Mouse (Mus musculus) liver, embryonic 13.5 days (tissue): ENCODE results near the gene Cd1d1. TPM values are rescaled to one million over a fixed set of nuclear protein-coding genes. Genes with fewer than 3 reads are reported as not detected.
A peak's percentile ranks its signal among the peaks of the same experiment; 100 is the strongest.
"Not testable (repeated sequence)": the region's sequence is repeated elsewhere in the genome, so short reads cannot be mapped to it uniquely, and the experiment has no call there.

Experiments used
- ATAC-seq: fragments of 200-750 bp; cut with Nextera tagmentation; 2 replicates; pipeline ENCODE4 v1.8.0; 2017; ENCODE audit warnings: low read depth, mild to moderate bottlenecking, moderate number of reproducible peaks, moderate library complexity
- DNase-seq: peaks from one replicate; pipeline ENCODE4 v3.0.0; 2022
- H3K27ac ChIP-seq: fragments of 300-500 bp; sonication (generic); 2 replicates; pipeline ENCODE4 v1.5.1; 2015; ENCODE audit warnings: moderate library complexity, mild to moderate bottlenecking, inconsistent platforms
- H3K27me3 ChIP-seq: fragments of 300-500 bp; sonication (generic); 2 replicates; pipeline ENCODE4 v1.6.1; 2015; ENCODE audit warnings: mild to moderate bottlenecking, inconsistent platforms
- H3K36me3 ChIP-seq: fragments of 300-500 bp; sonication (generic); 2 replicates; pipeline ENCODE4 v1.6.1; 2015; ENCODE audit warnings: mild to moderate bottlenecking, inconsistent platforms
- H3K4me1 ChIP-seq: fragments of 300-500 bp; sonication (generic); replicated peaks from 2 replicates; pipeline ENCODE4 v1.6.1; 2015; ENCODE audit warnings: inconsistent platforms
- H3K4me2 ChIP-seq: fragments of 300-500 bp; sonication (generic); 2 replicates; pipeline ENCODE4 v1.6.1; 2015; ENCODE audit warnings: inconsistent platforms, mild to moderate bottlenecking, moderate library complexity
- H3K4me3 ChIP-seq: fragments of 300-500 bp; sonication (generic); replicated peaks from 2 replicates; pipeline ENCODE4 v1.5.1; 2015; ENCODE audit warnings: mild to moderate bottlenecking, inconsistent platforms
- H3K9ac ChIP-seq: fragments of 300-500 bp; sonication (generic); 2 replicates; pipeline ENCODE4 v1.6.1; 2015; ENCODE audit warnings: mild to moderate bottlenecking, inconsistent platforms
- H3K9me3 ChIP-seq: fragments of 300-500 bp; sonication (generic); replicated peaks from 2 replicates; pipeline ENCODE4 v1.6.1; 2016; ENCODE audit warnings: inconsistent platforms
- WGBS: fragments of 180-500 bp; shearing (Covaris S2); methylation state at CpG from one replicate; pipeline ENCODE4 v1.1.7; 2015; ENCODE audit not compliant: insufficient replicate concordance; 5-methylcytosine and 5-hydroxymethylcytosine counted together
- polyA plus RNA-seq: library from polyadenylated mRNA; unstranded; fragments of >200 nt; fragmentation: Nextera tagmentation; extraction: Ambion mirVana; gene quantifications from 2 replicates; pipeline ENCODE4 v1.2.1, GENCODE M21; 2015

The Cd1d1 gene
- 6.3 and 7.9 TPM in 2 replicates for polyA plus RNA-seq

DNA sequence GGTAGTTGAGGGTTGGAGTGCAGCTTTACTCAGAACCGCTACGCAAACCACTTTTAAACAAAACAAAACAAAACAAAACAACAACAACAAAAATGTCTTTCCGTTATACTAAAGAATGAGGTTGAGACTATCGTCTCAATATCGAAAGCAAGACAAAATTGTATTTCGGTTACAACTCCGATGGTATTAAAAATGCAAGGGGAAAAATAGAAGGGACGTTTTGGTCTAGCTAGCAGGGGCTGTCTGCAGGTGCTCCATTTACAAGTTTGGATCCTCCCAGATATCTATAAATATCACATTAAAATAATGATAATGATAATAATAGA, at the start of gene Cd1d1:
TSS of gene Cd1d1 (minus strand) at position 27 of the 326 bp plus-strand sequence.
- ATAC-seq (no peak), DNase-seq (no peak)
- Histone ChIP-seq H3K4me3 (peak within 1 kb of the TSS; percentile 64), H3K27ac (peak within 1 kb of the TSS; percentile 63), H3K9ac (peak within 1 kb of the TSS; percentile 59), H3K36me3 (no peaks in the 10 kb centered on the region), H3K4me2 (peak within 1 kb of the TSS; percentile 75), H3K9me3 (no peaks in the 10 kb centered on the region), H3K4me1 (peaks cover 13% of the 10 kb centered on the region; the same call in 1 of the 2 replicates), H3K27me3 (no peaks in the 10 kb centered on the region)
- 22% methylated on average over 8 of the region's 8 CpGs for WGBS

DNA sequence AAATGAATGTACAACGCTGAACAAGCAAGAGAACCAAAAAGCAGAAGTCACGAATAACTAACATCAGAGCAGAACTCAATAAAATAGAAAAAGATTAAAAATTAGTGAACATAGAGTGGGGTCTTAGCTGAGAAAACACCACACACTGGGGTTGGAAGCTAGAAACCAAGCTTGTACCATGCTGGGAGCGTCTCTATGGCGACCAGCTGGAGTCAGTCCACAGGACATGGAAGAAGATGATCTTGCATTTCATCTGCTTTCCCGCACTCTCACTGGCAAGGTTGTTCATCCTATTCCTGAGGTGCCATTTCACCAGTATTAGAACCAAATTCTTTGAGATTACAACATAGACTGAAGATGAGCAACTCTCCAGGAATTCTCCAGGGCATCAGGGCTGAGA, 48.6 kb upstream of the Cd1d1 start:
- DNase-seq, result no peak
- Histone ChIP-seq H3K9ac (no peak overlapping the region), H3K27ac (no peak overlapping the region), H3K4me2 (no peak overlapping the region), H3K27me3 (no peaks in the 10 kb centered on the region), H3K9me3 (no peaks in the 10 kb centered on the region), H3K36me3 (no peaks in the 10 kb centered on the region), H3K4me1 (no peaks in the 10 kb centered on the region), H3K4me3 (no peak overlapping the region)
- ATAC-seq, result no peak
- WGBS, result 70% methylated on average over 5 of the region's 5 CpGs

DNA sequence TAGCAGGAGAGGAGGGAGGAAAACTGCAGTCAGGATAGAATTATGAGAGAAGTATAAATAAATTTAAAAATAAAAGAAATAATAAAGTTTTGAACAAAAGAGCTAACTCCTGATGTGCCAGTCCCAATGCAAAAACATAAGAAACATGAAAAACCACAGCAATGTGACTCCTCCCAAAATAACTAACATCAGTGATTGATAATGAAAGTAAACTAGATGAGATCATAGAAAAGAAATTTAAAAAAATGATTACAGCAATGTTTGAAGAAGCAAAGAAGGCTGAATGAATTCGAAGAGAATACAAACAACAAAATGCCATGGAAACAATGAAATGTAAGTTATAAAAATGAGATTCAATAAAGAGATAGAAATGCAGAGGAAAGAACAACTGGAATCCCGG, 42.5 kb upstream of the Cd1d1 start:
- no peaks in the 10 kb centered on the region for H3K4me1 ChIP-seq
- no peak overlapping the region for H3K4me3 ChIP-seq
- H3K36me3 ChIP-seq, result no peaks in the 10 kb centered on the region
- no peak for DNase-seq
- ATAC-seq, result no peak
- H3K9ac ChIP-seq, result no peak overlapping the region
- no peaks in the 10 kb centered on the region for H3K27me3 ChIP-seq
- no peaks in the 10 kb centered on the region for H3K9me3 ChIP-seq
- H3K4me2 ChIP-seq, result no peak overlapping the region
- H3K27ac ChIP-seq, result no peak overlapping the region
- 48% methylated on average over 2 of the region's 2 CpGs for WGBS

DNA sequence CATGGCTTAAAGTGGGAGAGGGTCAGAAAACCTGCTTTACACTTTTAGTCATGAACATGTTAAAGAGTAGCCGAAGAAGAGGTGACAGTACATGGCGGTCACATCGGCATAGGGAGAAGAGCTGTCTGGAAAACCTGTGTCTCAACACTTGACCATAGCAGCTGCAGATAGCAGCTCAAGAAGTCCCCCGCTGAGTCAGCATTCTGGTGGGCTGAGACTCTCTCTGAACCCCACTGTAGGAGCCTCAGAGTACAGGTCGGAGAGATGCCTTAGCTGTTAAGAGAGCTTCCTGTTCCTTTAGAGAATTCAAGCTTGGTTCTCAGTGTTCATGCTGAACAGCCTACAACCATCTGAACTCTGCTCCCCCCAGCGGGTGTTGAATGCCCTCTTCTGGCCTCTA, 39.3 kb upstream of the Cd1d1 start:
- Histone ChIP-seq H3K4me3 (no peak overlapping the region), H3K27ac (no peak overlapping the region), H3K4me1 (no peaks in the 10 kb centered on the region), H3K4me2 (no peak overlapping the region), H3K27me3 (no peaks in the 10 kb centered on the region), H3K9ac (no peak overlapping the region), H3K36me3 (no peaks in the 10 kb centered on the region), H3K9me3 (no peaks in the 10 kb centered on the region)
- ATAC-seq (no peak), DNase-seq (no peak)
- WGBS, result 64% methylated on average over 6 of the region's 6 CpGs

DNA sequence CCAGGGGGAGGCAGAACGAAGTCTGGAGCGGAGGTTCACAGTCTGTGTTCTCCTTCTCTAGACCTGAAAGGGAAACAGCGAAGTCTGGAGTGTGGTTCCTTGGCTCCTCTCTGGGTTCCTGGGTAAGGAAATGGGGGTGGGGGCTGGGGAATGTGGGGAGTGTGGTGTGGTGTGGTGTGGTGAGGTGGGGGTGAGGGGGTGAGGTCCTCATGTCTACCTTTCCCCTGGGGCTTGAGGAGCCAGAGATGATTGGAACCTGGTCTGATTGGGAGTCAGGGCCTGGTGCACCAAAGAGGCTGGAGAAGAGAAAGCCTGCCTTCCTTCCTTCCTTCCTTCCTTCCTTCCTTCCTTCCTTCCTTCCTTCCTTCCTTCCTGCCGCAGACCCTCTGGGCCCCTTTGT, 34.8 kb upstream of the Cd1d1 start:
- Histone ChIP-seq H3K9ac (no peak overlapping the region), H3K9me3 (no peaks in the 10 kb centered on the region), H3K4me1 (no peaks in the 10 kb centered on the region), H3K4me2 (no peak overlapping the region), H3K36me3 (no peaks in the 10 kb centered on the region), H3K27me3 (no peaks in the 10 kb centered on the region), H3K4me3 (no peak overlapping the region), H3K27ac (no peak overlapping the region)
- no peak for DNase-seq
- WGBS, result 86% methylated on average over 4 of the region's 4 CpGs
- ATAC-seq, result no peak

DNA sequence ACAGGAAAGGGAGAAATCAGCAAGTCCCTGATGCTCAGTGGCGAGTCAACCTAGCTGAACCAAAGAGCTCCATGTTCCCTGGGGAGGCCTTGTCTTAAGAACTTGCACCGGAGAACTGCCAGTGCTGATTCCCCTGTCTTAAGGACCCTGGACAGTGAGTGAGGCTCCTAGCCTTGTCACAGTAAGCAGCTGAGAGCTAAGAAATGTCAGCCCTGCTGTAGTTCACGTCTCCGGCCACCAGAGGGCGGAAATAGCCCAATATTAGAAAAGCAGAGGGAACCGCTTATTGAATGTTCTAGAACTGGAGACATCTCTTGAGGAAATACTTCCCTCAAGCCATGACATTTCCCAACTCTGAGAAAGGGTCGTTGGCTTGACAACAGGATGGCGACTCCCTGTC, 34.1 kb upstream of the Cd1d1 start:
- no peak overlapping the region for H3K27ac ChIP-seq
- whole genome bisulfite sequencing, result 23% methylated on average over 8 of the region's 8 CpGs
- H3K4me2 ChIP-seq, result no peak overlapping the region
- H3K27me3 ChIP-seq, result no peaks in the 10 kb centered on the region
- H3K4me1 ChIP-seq, result no peaks in the 10 kb centered on the region
- no peaks in the 10 kb centered on the region for H3K36me3 ChIP-seq
- no peak overlapping the region for H3K4me3 ChIP-seq
- DNase-seq, result peak; percentile 34
- H3K9ac ChIP-seq, result no peak overlapping the region
- no peaks in the 10 kb centered on the region for H3K9me3 ChIP-seq
- ATAC-seq, result no peak

DNA sequence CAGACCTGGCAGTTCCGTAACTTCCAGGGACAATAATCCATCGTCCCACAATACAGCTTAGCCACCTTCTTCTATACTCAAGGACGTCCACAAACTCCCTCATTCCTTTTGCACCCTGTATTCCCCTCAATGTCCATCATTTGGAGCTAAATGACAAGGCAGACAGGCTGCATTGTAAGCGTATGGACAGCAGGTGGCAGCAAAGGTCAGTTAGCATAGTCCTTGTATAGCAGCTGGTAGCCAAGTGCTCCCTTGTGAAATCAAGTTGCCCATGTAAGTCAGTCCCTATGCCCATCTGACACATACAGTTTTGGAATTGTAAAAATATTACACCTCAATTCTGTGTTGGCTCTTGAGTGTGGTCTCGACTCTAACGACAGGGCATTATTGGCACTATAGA, 31.6 kb upstream of the Cd1d1 start:
- H3K27ac ChIP-seq, result no peak overlapping the region
- DNase-seq, result peak; percentile 5
- ATAC-seq, result no peak

DNA sequence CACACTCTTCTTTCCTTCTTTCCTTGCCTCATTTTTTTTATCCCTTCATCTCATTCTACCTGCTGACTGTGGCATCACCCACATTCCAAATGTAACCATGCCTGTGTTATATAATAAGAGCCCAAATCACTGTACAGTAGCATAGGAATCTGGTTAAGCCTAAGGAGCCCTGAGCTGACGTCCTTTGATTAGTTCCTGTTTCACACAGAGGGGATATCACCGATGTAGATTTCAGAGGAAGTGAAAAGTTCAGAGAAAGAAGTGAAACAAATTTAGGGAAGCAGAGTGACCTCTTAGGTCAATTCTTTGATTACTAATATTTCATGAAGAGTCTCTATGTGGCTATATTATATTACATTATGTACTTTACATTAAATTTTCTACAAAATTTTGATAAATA, 18.5 kb upstream of the Cd1d1 start:
- Histone ChIP-seq H3K4me3 (no peak overlapping the region), H3K36me3 (no peaks in the 10 kb centered on the region), H3K27me3 (no peaks in the 10 kb centered on the region), H3K4me2 (no peak overlapping the region), H3K9me3 (no peaks in the 10 kb centered on the region), H3K4me1 (no peaks in the 10 kb centered on the region), H3K27ac (no peak overlapping the region), H3K9ac (no peak overlapping the region)
- DNase-seq (no peak), ATAC-seq (no peak)
- WGBS, result 14% methylated on average over 2 of the region's 2 CpGs

More for the DNA sequence above, 31.6 kb upstream of the Cd1d1 start:
- WGBS, result 21% methylated on average over 6 of the region's 6 CpGs
- Histone ChIP-seq H3K4me1 (no peaks in the 10 kb centered on the region), H3K27me3 (no peaks in the 10 kb centered on the region), H3K9ac (no peak overlapping the region), H3K36me3 (no peaks in the 10 kb centered on the region), H3K4me2 (no peak overlapping the region), H3K9me3 (no peaks in the 10 kb centered on the region), H3K4me3 (no peak overlapping the region)

DNA sequence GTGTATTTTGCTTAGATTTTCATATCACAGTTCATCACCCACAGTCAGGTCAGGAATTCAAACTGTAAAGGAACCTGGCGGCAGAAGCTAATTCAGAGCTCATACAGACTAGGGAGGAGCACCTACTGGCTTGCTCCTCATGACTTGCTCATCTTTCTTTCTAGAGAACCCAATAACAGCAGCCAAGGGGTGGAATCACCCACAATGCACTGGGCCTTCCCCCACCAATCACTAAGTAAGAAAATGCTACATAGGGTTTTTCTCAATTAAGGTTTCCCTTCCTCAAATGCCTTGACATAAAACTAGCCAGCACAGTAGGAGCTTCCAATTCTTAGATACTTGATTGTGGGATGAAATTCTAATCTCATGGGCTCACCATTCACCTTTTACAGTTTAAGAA, 17.8 kb upstream of the Cd1d1 start:
- H3K9me3 ChIP-seq, result no peaks in the 10 kb centered on the region
- ATAC-seq (no peak), DNase-seq (no peak)
- no peak overlapping the region for H3K4me2 ChIP-seq
- H3K9ac ChIP-seq, result no peak overlapping the region
- H3K4me3 ChIP-seq, result no peak overlapping the region
- no peak overlapping the region for H3K27ac ChIP-seq
- no peaks in the 10 kb centered on the region for H3K27me3 ChIP-seq
- no peaks in the 10 kb centered on the region for H3K4me1 ChIP-seq
- no peaks in the 10 kb centered on the region for H3K36me3 ChIP-seq
- 53% methylated on average over 1 of the region's 1 CpGs for WGBS

DNA sequence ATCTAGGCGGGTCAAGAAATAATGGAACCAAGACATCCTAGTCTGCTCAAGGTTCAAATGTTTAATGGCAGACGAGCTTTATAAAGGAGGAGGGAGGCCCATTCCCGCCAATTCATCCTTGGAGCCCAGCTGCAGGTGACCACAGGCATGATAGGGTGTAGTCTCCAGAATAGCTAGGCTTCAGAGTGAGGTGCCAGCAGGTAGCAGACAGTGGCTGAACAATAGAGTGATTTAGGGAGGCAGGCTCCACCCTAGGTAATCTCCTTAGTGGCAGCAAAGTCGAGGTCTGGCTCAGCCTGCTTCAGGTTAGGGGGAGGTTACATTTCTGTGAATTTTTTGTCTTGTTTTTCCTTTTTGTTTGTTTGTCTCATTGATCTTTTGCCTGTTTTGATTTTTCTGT, 16.7 kb upstream of the Cd1d1 start:
- ATAC-seq (no peak), DNase-seq (no peak)
- H3K36me3 ChIP-seq, result no peaks in the 10 kb centered on the region
- no peaks in the 10 kb centered on the region for H3K9me3 ChIP-seq
- H3K4me3 ChIP-seq, result no peak overlapping the region
- H3K27me3 ChIP-seq, result no peaks in the 10 kb centered on the region
- no peak overlapping the region for H3K27ac ChIP-seq
- H3K4me2 ChIP-seq, result no peak overlapping the region
- WGBS, result 37% methylated on average over 4 of the region's 4 CpGs
- H3K9ac ChIP-seq, result no peak overlapping the region
- no peaks in the 10 kb centered on the region for H3K4me1 ChIP-seq

DNA sequence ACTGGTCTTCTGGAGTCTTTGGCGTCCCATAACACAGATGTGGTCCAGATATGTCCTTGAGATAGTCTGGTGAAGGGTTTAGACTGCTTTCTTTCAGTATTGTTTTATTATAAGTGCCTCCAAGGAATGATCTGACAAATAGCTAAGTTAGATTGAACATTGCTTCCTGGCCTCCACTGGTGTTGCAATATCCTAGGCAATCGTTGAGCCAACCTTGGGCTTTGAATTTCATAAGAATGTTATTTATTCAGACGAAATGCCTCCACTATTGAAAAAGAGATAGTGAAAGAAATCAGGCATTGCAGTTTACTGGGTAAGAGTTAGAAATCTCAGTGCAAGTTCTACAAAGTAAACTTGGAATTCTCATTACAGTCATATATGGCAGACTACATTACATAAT, 13.2 kb upstream of the Cd1d1 start:
- not testable (repeated sequence) for ATAC-seq, H3K36me3 ChIP-seq, H3K4me3 ChIP-seq, H3K27me3 ChIP-seq, H3K4me1 ChIP-seq, H3K27ac ChIP-seq, H3K9ac ChIP-seq, DNase-seq, H3K9me3 ChIP-seq, H3K4me2 ChIP-seq
- WGBS, result 54% methylated on average over 3 of the region's 3 CpGs

DNA sequence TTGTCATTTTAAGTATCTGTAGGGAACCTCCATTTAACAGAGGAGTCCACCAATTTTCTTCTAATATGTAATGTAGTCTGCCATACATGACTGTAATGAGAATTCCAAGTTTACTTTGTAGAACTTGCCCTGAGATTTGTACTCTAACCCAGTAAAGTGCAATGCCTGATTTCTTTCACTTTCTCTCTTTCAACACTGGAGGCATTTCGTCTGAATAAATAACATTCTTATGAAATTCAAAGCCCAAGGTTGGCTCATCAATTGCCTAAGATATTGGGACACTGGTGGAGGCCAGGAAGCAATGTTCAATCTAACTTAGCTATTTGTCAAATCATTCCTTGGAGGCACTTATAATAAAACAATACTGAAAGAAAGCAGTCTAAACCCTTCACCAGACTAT, 9.0 kb upstream of the Cd1d1 start:
- WGBS, result 44% methylated on average over 1 of the region's 1 CpGs
- H3K4me2 ChIP-seq, ATAC-seq: not testable (repeated sequence)

More for the DNA sequence above, 9.0 kb upstream of the Cd1d1 start:
- not testable (repeated sequence) for H3K9ac ChIP-seq, DNase-seq, H3K9me3 ChIP-seq, H3K4me3 ChIP-seq, H3K27me3 ChIP-seq, H3K4me1 ChIP-seq, H3K27ac ChIP-seq, H3K36me3 ChIP-seq
